Mouse (Mus musculus): Measurements from ENCODE around the gene Lyst. TPM values are rescaled to one million over a fixed set of nuclear protein-coding genes. Genes with fewer than 3 reads are reported as not detected.

The Lyst gene
- polyA plus RNA-seq, 1 experiment from 2014 or later: 2.3 TPM

DNA sequence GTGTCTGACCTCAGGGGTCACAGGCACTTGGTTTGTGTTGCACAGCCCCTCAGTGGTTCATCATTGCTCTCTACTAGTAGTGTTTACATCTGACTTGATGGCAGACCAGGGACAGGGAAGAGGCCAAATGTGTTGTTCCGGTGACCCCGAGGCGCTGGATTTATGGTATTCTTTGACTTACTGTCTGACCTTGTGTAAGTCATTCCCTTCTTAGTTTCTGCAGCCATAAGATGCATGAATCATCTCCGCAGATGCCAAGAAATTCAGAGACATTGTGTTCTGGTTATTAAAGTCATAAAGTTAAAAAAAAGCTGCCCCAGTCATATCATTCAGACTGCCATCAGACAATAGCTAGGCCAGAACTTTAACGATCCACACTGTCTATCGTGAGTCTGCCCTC, 27.6 kb upstream of the Lyst start:
- Histone ChIP-seq H3K9me3 (replicated peaks) (no peaks in the 10 kb centered on the region), H3K27me3 (ENCODE audit: low read depth, poor library complexity, severe bottlenecking) (no peaks in the 10 kb centered on the region), H3K36me3 (no peaks in the 10 kb centered on the region), H3K27ac (no peak overlapping the region), H3K4me1 (no peaks in the 10 kb centered on the region), H3K4me3 (no peak overlapping the region)
- WGBS: 87% methylated on average over 6 of the region's 6 CpGs
- DNase-seq (ENCODE audit: low spot score): no peak

GRCm38 (mm10) chr13:13564116-13564515, 26.1 kb upstream of the Lyst start:
- no peak for DNase-seq (ENCODE audit: low spot score)
- Histone ChIP-seq H3K4me1 (no peaks in the 10 kb centered on the region), H3K9me3 (replicated peaks) (no peaks in the 10 kb centered on the region), H3K27ac (no peak overlapping the region), H3K36me3 (no peaks in the 10 kb centered on the region), H3K4me3 (no peak overlapping the region), H3K27me3 (ENCODE audit: low read depth, poor library complexity, severe bottlenecking) (no peaks in the 10 kb centered on the region)
- 60% methylated on average over 2 of the region's 2 CpGs for WGBS

DNA sequence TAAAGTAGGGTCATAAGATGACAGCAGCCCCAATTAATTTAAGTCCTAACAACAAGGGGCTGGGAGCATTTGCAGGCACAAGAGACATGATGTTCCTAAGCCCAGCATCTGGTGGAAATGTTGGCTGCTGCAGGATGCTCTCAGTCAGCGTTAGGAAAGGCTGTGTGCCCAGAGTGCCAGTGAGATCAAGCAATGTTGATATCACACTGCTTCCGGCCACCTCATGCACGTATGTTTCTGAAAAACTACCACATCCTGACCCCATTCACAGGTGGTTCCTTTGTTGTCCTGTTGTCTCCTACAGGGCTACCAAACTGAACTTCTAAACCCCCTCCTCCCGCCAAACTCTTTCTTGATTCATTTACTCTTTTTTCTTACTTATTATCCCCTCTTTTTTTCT, 25.7 kb upstream of the Lyst start:
- no peaks in the 10 kb centered on the region for H3K36me3 ChIP-seq
- H3K4me1 ChIP-seq: no peaks in the 10 kb centered on the region
- H3K4me3 ChIP-seq: no peak overlapping the region
- H3K9me3 ChIP-seq (replicated peaks): no peaks in the 10 kb centered on the region
- no peaks in the 10 kb centered on the region for H3K27me3 ChIP-seq (ENCODE audit: low read depth, poor library complexity, severe bottlenecking)
- DNase-seq (ENCODE audit: low spot score): no peak
- 75% methylated on average over 4 of the region's 4 CpGs for WGBS
- H3K27ac ChIP-seq: no peak overlapping the region

GRCm38 (mm10) chr13:13567640-13568039, 22.6 kb upstream of the Lyst start:
- WGBS: 91% methylated on average over 6 of the region's 6 CpGs
- Histone ChIP-seq H3K27ac (no peak overlapping the region), H3K27me3 (ENCODE audit: low read depth, poor library complexity, severe bottlenecking) (no peaks in the 10 kb centered on the region), H3K4me3 (no peak overlapping the region), H3K36me3 (no peaks in the 10 kb centered on the region), H3K4me1 (no peaks in the 10 kb centered on the region), H3K9me3 (replicated peaks) (no peaks in the 10 kb centered on the region)
- no peak for DNase-seq (ENCODE audit: low spot score)

DNA sequence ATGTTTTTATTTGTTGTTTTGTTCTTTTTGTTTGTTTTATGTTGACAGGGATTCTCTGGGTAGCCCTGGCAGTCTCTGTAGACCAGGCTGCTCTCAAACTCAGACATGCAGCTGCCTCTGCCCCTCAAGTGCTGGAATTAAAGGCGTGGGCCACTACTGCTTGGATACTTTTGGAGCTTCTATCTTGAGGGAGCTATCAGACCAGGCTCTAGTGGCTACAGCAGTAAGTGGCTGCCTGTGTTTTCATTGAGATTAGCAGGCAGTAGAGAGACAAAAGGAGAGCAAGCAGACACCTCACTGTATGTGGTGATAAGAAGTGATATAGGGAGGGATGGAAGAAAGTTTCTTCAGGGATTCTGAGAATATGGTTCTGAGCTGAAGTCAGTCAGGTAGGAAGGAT, 21.4 kb upstream of the Lyst start:
- WGBS: 75% methylated on average over 1 of the region's 1 CpGs
- no peak overlapping the region for H3K4me3 ChIP-seq
- no peak for DNase-seq (ENCODE audit: low spot score)
- H3K27me3 ChIP-seq (ENCODE audit: low read depth, poor library complexity, severe bottlenecking): no peaks in the 10 kb centered on the region
- no peaks in the 10 kb centered on the region for H3K4me1 ChIP-seq
- no peaks in the 10 kb centered on the region for H3K36me3 ChIP-seq
- H3K9me3 ChIP-seq (replicated peaks): no peaks in the 10 kb centered on the region
- H3K27ac ChIP-seq: no peak overlapping the region

DNA sequence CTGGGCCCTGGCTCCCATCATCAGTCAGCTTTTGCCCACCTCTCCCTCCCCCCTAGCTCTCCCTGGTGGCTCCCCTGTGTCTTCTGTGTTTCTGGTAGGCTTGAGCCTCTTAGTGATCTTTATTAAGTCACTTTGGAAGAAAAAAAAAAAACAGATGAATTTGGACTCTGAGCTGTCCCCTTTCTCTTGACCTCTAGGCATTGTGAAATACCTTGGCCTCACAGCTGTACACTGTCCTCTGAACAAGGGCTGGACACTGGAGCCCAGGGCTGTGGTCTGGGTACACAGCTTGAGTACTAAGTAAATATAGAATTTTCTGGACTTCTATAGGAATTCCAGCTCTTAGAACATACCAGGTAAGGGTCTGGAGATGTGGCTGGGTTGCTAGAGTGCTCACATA, 20.6 kb upstream of the Lyst start:
- Histone ChIP-seq H3K36me3 (no peaks in the 10 kb centered on the region), H3K4me1 (no peaks in the 10 kb centered on the region), H3K4me3 (no peak overlapping the region), H3K27me3 (ENCODE audit: low read depth, poor library complexity, severe bottlenecking) (no peaks in the 10 kb centered on the region), H3K9me3 (replicated peaks) (no peaks in the 10 kb centered on the region), H3K27ac (no peak overlapping the region)
- no peak for DNase-seq (ENCODE audit: low spot score)

GRCm38 (mm10) chr13:13572060-13572835, 17.9 kb upstream of the Lyst start:
- 74% methylated on average over 10 of the region's 10 CpGs for WGBS
- H3K27me3 ChIP-seq (ENCODE audit: low read depth, poor library complexity, severe bottlenecking): no peaks in the 10 kb centered on the region
- no peak for DNase-seq (ENCODE audit: low spot score)
- no peaks in the 10 kb centered on the region for H3K9me3 ChIP-seq (replicated peaks)
- peaks cover 3% of the 10 kb centered on the region; the same call in 1 of the 2 replicates for H3K4me1 ChIP-seq
- H3K27ac ChIP-seq: no peak overlapping the region
- no peak overlapping the region for H3K4me3 ChIP-seq
- no peaks in the 10 kb centered on the region for H3K36me3 ChIP-seq

GRCm38 (mm10) chr13:13572941-13573340, 17.3 kb upstream of the Lyst start:
- 82% methylated on average over 2 of the region's 2 CpGs for WGBS
- Histone ChIP-seq H3K4me1 (peaks cover 3% of the 10 kb centered on the region; the same call in 1 of the 2 replicates), H3K4me3 (no peak overlapping the region), H3K36me3 (no peaks in the 10 kb centered on the region), H3K27me3 (ENCODE audit: low read depth, poor library complexity, severe bottlenecking) (no peaks in the 10 kb centered on the region), H3K27ac (no peak overlapping the region), H3K9me3 (replicated peaks) (no peaks in the 10 kb centered on the region)
- no peak for DNase-seq (ENCODE audit: low spot score)

DNA sequence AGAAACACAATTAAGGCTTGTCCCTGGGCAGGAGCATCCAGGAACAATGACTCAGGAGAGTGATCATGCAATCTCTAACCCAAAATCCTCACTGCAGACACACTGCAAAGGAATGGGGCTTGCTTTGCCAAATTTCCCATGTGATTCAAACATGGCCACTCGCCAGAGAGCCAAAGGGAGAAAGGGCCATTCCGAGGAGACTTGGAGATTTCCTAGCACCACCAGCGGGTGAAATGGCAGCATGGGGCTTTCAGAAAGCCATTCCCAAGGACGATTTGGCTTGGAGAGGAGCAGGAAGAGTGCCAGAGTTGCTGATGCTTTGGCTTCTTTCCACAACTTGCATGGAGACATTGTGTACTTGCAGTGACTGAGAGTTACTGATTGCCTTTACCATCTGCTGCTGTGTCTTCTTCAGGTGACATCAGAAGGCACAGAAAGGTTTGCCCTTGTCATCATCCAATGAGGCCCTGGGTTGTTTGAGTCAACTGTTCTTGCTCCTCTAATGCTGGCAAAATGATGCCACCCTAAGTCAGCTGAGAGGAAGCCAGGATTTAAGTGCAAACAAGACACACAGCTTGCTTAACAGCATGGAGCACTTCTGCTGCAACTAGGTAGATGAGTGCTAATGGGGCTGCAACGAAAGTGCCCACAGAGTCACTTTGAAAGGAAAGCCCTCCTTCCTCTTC, 16.5 kb upstream of the Lyst start:
- no peaks in the 10 kb centered on the region for H3K27me3 ChIP-seq (ENCODE audit: low read depth, poor library complexity, severe bottlenecking)
- DNase-seq (ENCODE audit: low spot score): no peak
- WGBS: 76% methylated on average over 5 of the region's 5 CpGs
- H3K4me1 ChIP-seq: peaks cover 3% of the 10 kb centered on the region; the same call in 1 of the 2 replicates
- H3K4me3 ChIP-seq: no peak overlapping the region
- H3K9me3 ChIP-seq (replicated peaks): no peaks in the 10 kb centered on the region
- no peaks in the 10 kb centered on the region for H3K36me3 ChIP-seq
- H3K27ac ChIP-seq: no peak overlapping the region

GRCm38 (mm10) chr13:13574258-13574870, 15.8 kb upstream of the Lyst start:
- DNase-seq (ENCODE audit: low spot score): no peak
- no peak overlapping the region for H3K27ac ChIP-seq
- peaks cover 3% of the 10 kb centered on the region; the same call in 1 of the 2 replicates for H3K4me1 ChIP-seq
- no peaks in the 10 kb centered on the region for H3K36me3 ChIP-seq
- 81% methylated on average over 8 of the region's 8 CpGs for WGBS
- no peaks in the 10 kb centered on the region for H3K9me3 ChIP-seq (replicated peaks)
- H3K4me3 ChIP-seq: no peak overlapping the region
- no peaks in the 10 kb centered on the region for H3K27me3 ChIP-seq (ENCODE audit: low read depth, poor library complexity, severe bottlenecking)

DNA sequence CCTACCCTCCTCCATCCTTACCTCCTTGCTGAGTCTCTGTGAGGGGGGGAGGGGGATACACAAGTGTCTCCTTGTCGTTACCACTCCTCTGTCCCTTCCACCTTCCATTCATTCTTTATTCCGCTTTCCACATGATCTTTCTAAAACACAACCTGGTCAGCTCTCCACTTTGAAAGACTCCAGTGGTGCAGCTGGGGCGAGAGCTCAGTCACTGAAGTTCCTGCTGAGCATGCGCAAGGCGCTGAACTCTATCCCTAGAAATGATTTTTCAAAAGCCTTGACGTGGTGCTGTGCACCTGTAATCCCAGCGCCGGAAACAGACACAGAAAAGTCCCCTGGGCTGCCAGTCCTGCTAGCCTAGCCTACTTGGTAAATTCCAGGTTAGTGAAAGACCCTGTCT, 15.1 kb upstream of the Lyst start:
- no peaks in the 10 kb centered on the region for H3K9me3 ChIP-seq (replicated peaks)
- H3K4me1 ChIP-seq: peaks cover 3% of the 10 kb centered on the region; the same call in 1 of the 2 replicates
- H3K36me3 ChIP-seq: no peaks in the 10 kb centered on the region
- 82% methylated on average over 8 of the region's 8 CpGs for WGBS
- H3K27ac ChIP-seq: no peak overlapping the region
- H3K27me3 ChIP-seq (ENCODE audit: low read depth, poor library complexity, severe bottlenecking): no peaks in the 10 kb centered on the region
- DNase-seq (ENCODE audit: low spot score): no peak
- no peak overlapping the region for H3K4me3 ChIP-seq

GRCm38 (mm10) chr13:13576469-13577205, 13.6 kb upstream of the Lyst start:
- WGBS: 67% methylated on average over 8 of the region's 8 CpGs
- H3K4me3 ChIP-seq: no peak overlapping the region
- no peaks in the 10 kb centered on the region for H3K27me3 ChIP-seq (ENCODE audit: low read depth, poor library complexity, severe bottlenecking)
- H3K27ac ChIP-seq: no peak overlapping the region
- H3K36me3 ChIP-seq: no peaks in the 10 kb centered on the region
- no peaks in the 10 kb centered on the region for H3K9me3 ChIP-seq (replicated peaks)
- no peak for DNase-seq (ENCODE audit: low spot score)
- H3K4me1 ChIP-seq: peaks cover 3% of the 10 kb centered on the region; the same call in 1 of the 2 replicates

DNA sequence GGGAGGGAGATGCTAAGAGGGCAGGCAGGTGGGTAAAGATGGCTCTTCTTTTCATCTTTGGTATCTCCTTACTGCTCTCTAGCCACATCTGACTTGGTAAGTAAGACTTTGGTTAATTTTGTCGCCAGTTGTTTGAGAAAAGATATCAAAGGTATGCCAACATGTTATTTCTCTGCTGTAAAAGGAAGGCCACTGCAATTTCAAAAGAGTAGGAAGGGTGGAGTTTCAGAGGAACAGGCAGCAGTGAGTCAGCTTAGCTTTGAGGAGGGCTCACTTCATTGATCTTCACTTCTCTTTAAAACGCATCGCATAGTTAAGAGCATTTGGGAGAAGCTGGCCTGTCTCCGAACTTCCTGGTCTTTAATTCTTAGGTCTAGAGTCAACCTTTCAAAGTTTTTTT, 8.2 kb upstream of the Lyst start:
- WGBS: 74% methylated on average over 4 of the region's 4 CpGs
- Histone ChIP-seq H3K27ac (no peak overlapping the region), H3K27me3 (ENCODE audit: low read depth, poor library complexity, severe bottlenecking) (no peaks in the 10 kb centered on the region), H3K4me3 (no peak overlapping the region), H3K4me1 (no peaks in the 10 kb centered on the region), H3K9me3 (replicated peaks) (no peaks in the 10 kb centered on the region), H3K36me3 (no peaks in the 10 kb centered on the region)
- DNase-seq (ENCODE audit: low spot score): no peak

All from limb, embryonic 10.5 days (tissue).